Mouse (Mus musculus) mouse trophoblast stem cell (cell line): ENCODE data around the gene Rhod.

Experiments
- in situ Hi-C, 2 experiments: fragments of 300-500 bp; cut with MseI, MboI; formaldehyde crosslinking; loops; 2 replicates in 1 of 2; 3 replicates in 1 of 2; pipeline ENCODE4 v1.15.1; 2025

The Rhod gene

GRCm38 (mm10) chr19:4450666-4451065 lies 11.4 kb upstream of the Rhod start:
- in situ Hi-C loops = no loop called here

- in situ Hi-C loops = no loop called here
Observed at GRCm38 (mm10) chr19:4449230-4449629, 10.0 kb upstream of the Rhod start.

- in situ Hi-C loops = no loop called here
Observed at GRCm38 (mm10) chr19:4447445-4447844, 8.2 kb upstream of the Rhod start.

- in situ Hi-C loops = no loop called here
Observed at GRCm38 (mm10) chr19:4446661-4447420, 7.6 kb upstream of the Rhod start.

GRCm38 (mm10) chr19:4442408-4442807 lies 3.2 kb upstream of the Rhod start:
- in situ Hi-C loops = no loop called here

GRCm38 (mm10) chr19:4441621-4442161 lies 2.5 kb upstream of the Rhod start:
- in situ Hi-C loops = no loop called here

- in situ Hi-C loops = no loop called here
Observed at GRCm38 (mm10) chr19:4441090-4441591, 1.9 kb upstream of the Rhod start.

- in situ Hi-C loops = no loop called here
Observed at GRCm38 (mm10) chr19:4440222-4440621, 990 bp upstream of the Rhod start.

GRCm38 (mm10) chr19:4438791-4439160 lies 456 bp downstream of the Rhod start:
- in situ Hi-C loops = no loop called here

GRCm38 (mm10) chr19:4437886-4438285 lies 1.3 kb downstream of the Rhod start:
- in situ Hi-C loops = no loop called here

- in situ Hi-C loops = no loop called here
Observed at GRCm38 (mm10) chr19:4436254-4436653, 3.0 kb downstream of the Rhod start.

GRCm38 (mm10) chr19:4434999-4435398 lies 4.2 kb downstream of the Rhod start:
- in situ Hi-C loops = no loop called here

- in situ Hi-C loops = no loop called here
Observed at GRCm38 (mm10) chr19:4433756-4434155, 5.5 kb downstream of the Rhod start.

- in situ Hi-C loops = no loop called here
Observed at GRCm38 (mm10) chr19:4430091-4430620, 9.1 kb downstream of the Rhod start.

- in situ Hi-C loops = no loop called here
Observed at GRCm38 (mm10) chr19:4425610-4426366, 13.4 kb downstream of the Rhod start.

GRCm38 (mm10) chr19:4423021-4423420 lies 16.2 kb downstream of the Rhod start:
- in situ Hi-C loops = no loop called here

- in situ Hi-C loops = no loop called here
Observed at GRCm38 (mm10) chr19:4422581-4422980, 16.7 kb downstream of the Rhod start.

- in situ Hi-C loops = no loop called here
Observed at GRCm38 (mm10) chr19:4420153-4420910, 18.9 kb downstream of the Rhod start.

- in situ Hi-C loops = no loop called here
Observed at GRCm38 (mm10) chr19:4419711-4420110, 19.5 kb downstream of the Rhod start.

- in situ Hi-C loops = no loop called here
Observed at GRCm38 (mm10) chr19:4417713-4418112, 21.5 kb downstream of the Rhod start.

- in situ Hi-C loops = no loop called here
Observed at GRCm38 (mm10) chr19:4417183-4417582, 22.0 kb downstream of the Rhod start.

- in situ Hi-C loops = no loop called here
Observed at GRCm38 (mm10) chr19:4414631-4415030, 24.6 kb downstream of the Rhod start.
